9 mouse cellular contexts compared by ENCODE assay signal in the genomic region with DNA sequence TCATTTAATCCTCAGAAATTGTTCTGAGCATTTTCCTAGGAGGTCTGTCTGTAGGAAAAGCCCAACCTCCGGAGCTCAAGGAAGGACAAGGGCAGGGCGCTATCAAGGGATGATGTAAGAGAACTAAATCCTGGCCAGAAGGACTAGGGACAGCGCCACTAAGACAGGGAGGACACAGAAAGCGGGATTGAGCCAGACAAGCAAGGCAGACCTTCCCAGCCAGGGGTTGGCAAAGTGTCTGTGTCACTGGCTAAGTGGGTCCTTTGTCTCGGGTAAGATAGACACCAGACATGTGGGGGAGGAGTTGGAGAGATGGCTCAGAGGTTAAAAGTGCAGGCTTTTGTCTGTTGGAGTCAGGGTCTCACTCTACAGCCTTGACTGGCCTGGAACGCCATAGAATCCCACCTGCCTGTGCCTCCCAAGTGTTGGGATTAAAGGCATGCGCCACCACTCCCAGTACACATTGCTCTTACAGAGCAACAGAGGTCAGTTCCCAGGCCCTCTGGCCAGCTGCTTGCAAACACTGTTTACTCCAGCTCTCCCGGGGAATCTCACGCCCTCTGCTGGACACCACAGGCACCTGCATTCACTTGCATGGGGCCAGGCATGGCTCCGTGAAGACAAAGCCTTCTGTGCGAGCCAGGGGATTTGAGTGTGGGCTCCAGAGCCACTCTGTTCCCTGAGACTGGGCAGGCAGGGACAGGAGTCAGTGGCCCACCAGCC. TPM values are rescaled to one million over a fixed set of nuclear protein-coding genes. Genes with fewer than 3 reads are reported as not detected.
DNase-seq lines count a peak whose midpoint lies in the region; ATAC-seq and TF ChIP-seq lines count a peak whose summit lies in the region.
"Had no signal": no experiment of that assay in that cellular context is flagged by ENCODE, and none has a peak within 500 bp of the region (broad histone marks: within the 10 kb centered on the region; RNA-seq: fewer than 3 reads in every experiment).

No protein-coding gene starts in this region.

- H3K36me3 ChIP-seq in hindbrain, postnatal 0 days (ENCODE audit: insufficient read depth, low read length) = no peaks in the 10 kb centered on the region
- H3K36me3 ChIP-seq in hindbrain, embryonic 16.5 days (ENCODE audit: control insufficient read depth, insufficient read depth, low read length) = no peaks in the 10 kb centered on the region
- H3K36me3 ChIP-seq in C2C12 (ENCODE audit: control insufficient read depth, insufficient read depth) = no peaks in the 10 kb centered on the region
- H3K36me3 ChIP-seq in liver, embryonic 13.5 days = no peaks in the 10 kb centered on the region

- H3K27ac ChIP-seq in hindbrain, postnatal 0 days = no peak overlapping the region
- no peak overlapping the region; the same call in 1 of the 2 replicates for H3K27ac ChIP-seq in hindbrain, embryonic 16.5 days (ENCODE audit: low read depth, low read length)
- peak overlapping the region; percentile 92 for H3K27ac ChIP-seq in liver, embryonic 13.5 days

- H3K79me3 ChIP-seq in C2C12 (ENCODE audit: low read depth) = no peaks in the 10 kb centered on the region

- H3K4me1 ChIP-seq in hindbrain, postnatal 0 days (ENCODE audit: insufficient read depth, low read length) = peaks cover 9% of the 10 kb centered on the region; the same call in 1 of the 2 replicates
- H3K4me1 ChIP-seq in hindbrain, embryonic 16.5 days (ENCODE audit: control insufficient read depth, insufficient read depth, low read depth, low read length) = peaks cover 5% of the 10 kb centered on the region; the same call in 1 of the 2 replicates
- peaks cover 54% of the 10 kb centered on the region for H3K4me1 ChIP-seq in liver, embryonic 13.5 days (replicated peaks)

- 47% methylated on average over 11 of the region's 11 CpGs for WGBS in hindbrain, postnatal 0 days
- WGBS in hindbrain, embryonic 16.5 days = 56% methylated on average over 11 of the region's 11 CpGs
- 53% methylated on average over 11 of the region's 11 CpGs for WGBS in liver, embryonic 13.5 days (ENCODE audit: insufficient replicate concordance)

- peak; percentile 25; the same call in 1 of the 2 replicates for ATAC-seq in hindbrain, postnatal 0 days
- no peak for ATAC-seq in hindbrain, embryonic 16.5 days
- ATAC-seq in liver, embryonic 13.5 days (ENCODE audit: low read depth) = no peak

- peak; percentile 74 for TF ChIP-seq CTCF in hindbrain, postnatal 0 days (IDR thresholded peaks at IDR 0.05; ENCODE audit: low read depth)
- peak; percentile 72 for TF ChIP-seq CTCF in C2C12 (IDR thresholded peaks at IDR 0.05; ENCODE audit: control insufficient read depth, insufficient read depth, insufficient read length)

- DNase-seq in hindbrain, postnatal 0 days (ENCODE audit: low spot score) = peak; percentile 68
- DNase-seq in R1 (ENCODE audit: low read depth, low spot score) = peak; percentile 82
- DNase-seq in liver, embryonic 13.5 days = peak; percentile 53
- DNase-seq in ovary, postnatal 14 days (ENCODE audit: low spot score) = no peak
- DNase-seq in urinary bladder, postnatal 14 days (ENCODE audit: low spot score) = no peak
- DNase-seq in lung, adult 18-20 months = no peak

- H3K27me3 ChIP-seq in hindbrain, postnatal 0 days (ENCODE audit: insufficient read depth, low read length) = no peaks in the 10 kb centered on the region
- H3K27me3 ChIP-seq in hindbrain, embryonic 16.5 days (replicated peaks; ENCODE audit: control insufficient read depth, insufficient read depth, low read length) = no peaks in the 10 kb centered on the region
- no peaks in the 10 kb centered on the region for H3K27me3 ChIP-seq in C2C12 (ENCODE audit: control insufficient read depth, insufficient read depth, insufficient read length)
- H3K27me3 ChIP-seq in liver, embryonic 13.5 days = no peaks in the 10 kb centered on the region

- no peak overlapping the region for H3K4me2 ChIP-seq in hindbrain, postnatal 0 days (ENCODE audit: low read depth, low read length)
- H3K4me2 ChIP-seq in hindbrain, embryonic 16.5 days (ENCODE audit: low read length) = no peak overlapping the region
- peak overlapping the region; percentile 55 for H3K4me2 ChIP-seq in liver, embryonic 13.5 days

- no peaks in the 10 kb centered on the region for H3K79me2 ChIP-seq in C2C12 (ENCODE audit: control insufficient read depth, insufficient read depth)

- H3K9ac ChIP-seq in hindbrain, postnatal 0 days (replicated peaks; ENCODE audit: low read length) = no peak overlapping the region
- H3K9ac ChIP-seq in hindbrain, embryonic 16.5 days (ENCODE audit: low read depth, low read length) = no peak overlapping the region
- H3K9ac ChIP-seq in liver, embryonic 13.5 days = peak overlapping the region; percentile 63

- no peaks in the 10 kb centered on the region for H3K9me3 ChIP-seq in hindbrain, postnatal 0 days (ENCODE audit: low read length)
- no peaks in the 10 kb centered on the region for H3K9me3 ChIP-seq in hindbrain, embryonic 16.5 days (ENCODE audit: control insufficient read depth, low read length)
- no peaks in the 10 kb centered on the region for H3K9me3 ChIP-seq in liver, embryonic 13.5 days (replicated peaks)

- no peak overlapping the region for H3K4me3 ChIP-seq in hindbrain, postnatal 0 days (ENCODE audit: low read length)
- H3K4me3 ChIP-seq in hindbrain, embryonic 16.5 days (ENCODE audit: low read length) = no peak overlapping the region
- no peak overlapping the region for H3K4me3 ChIP-seq in C2C12 (ENCODE audit: insufficient read depth, poor library complexity, severe bottlenecking)
- no peak overlapping the region for H3K4me3 ChIP-seq in liver, embryonic 13.5 days (replicated peaks)

- H3ac ChIP-seq in C2C12 (ENCODE audit: control insufficient read depth, insufficient read length, low read depth) = no peak overlapping the region

TF ChIP-seq in C2C12, 6 proteins besides CTCF, POLR2A, EP300 and RAD21:
- TF ChIP-seq CEBPB (IDR thresholded peaks at IDR 0.05; ENCODE audit: low read depth) = no peak
- no peak for TF ChIP-seq MAX (IDR thresholded peaks at IDR 0.05)
- TF ChIP-seq USF1 (IDR thresholded peaks at IDR 0.05; ENCODE audit: low read depth) = no peak
- no peak for TF ChIP-seq MYOG (IDR thresholded peaks at IDR 0.05; ENCODE audit: control insufficient read depth, extremely low read depth, insufficient read length)
- TF ChIP-seq MYOD1 (IDR thresholded peaks at IDR 0.05; ENCODE audit: control insufficient read depth, insufficient read length, low read depth) = no peak
- TF ChIP-seq FOSL1 (IDR thresholded peaks at IDR 0.05; ENCODE audit: insufficient read depth, low read length, poor library complexity, severe bottlenecking) = no peak

RNA-seq across cellular contexts. Expression of a gene that starts 11.3 kb away (rescaled TPM):
- 38.0 and 38.6 TPM in 2 replicates for total RNA-seq in hindbrain, postnatal 0 days (2014; rRNA removed)
- polyA plus RNA-seq in hindbrain, postnatal 0 days (2015; fragmentation: Nextera tagmentation; extraction: Ambion mirVana) = 30.1 and 30.4 TPM in 2 replicates
- 29.3 and 33.7 TPM in 2 replicates for polyA plus RNA-seq in hindbrain, embryonic 16.5 days (2015; fragmentation: Nextera tagmentation; extraction: Ambion mirVana)
- 17.2 TPM for polyA plus RNA-seq in C2C12 (2012; fragmentation: generic; extraction: Trizol)
- polyA plus RNA-seq in liver, embryonic 13.5 days (2015; fragmentation: Nextera tagmentation; extraction: Ambion mirVana) = 5.7 and 6.5 TPM in 2 replicates

RNA-seq across cellular contexts. Expression of a gene that starts 11.4 kb away (rescaled TPM):
- 37.3 and 40.1 TPM in 2 replicates for total RNA-seq in hindbrain, postnatal 0 days (2014; rRNA removed)
- 30.8 and 31.9 TPM in 2 replicates for polyA plus RNA-seq in hindbrain, postnatal 0 days (2015; fragmentation: Nextera tagmentation; extraction: Ambion mirVana)
- polyA plus RNA-seq in hindbrain, embryonic 16.5 days (2015; fragmentation: Nextera tagmentation; extraction: Ambion mirVana) = 38.4 and 42.0 TPM in 2 replicates
- polyA plus RNA-seq in C2C12 (2012; fragmentation: generic; extraction: Trizol) = 50.2 TPM
- 22.9 and 26.0 TPM in 2 replicates for polyA plus RNA-seq in liver, embryonic 13.5 days (2015; fragmentation: Nextera tagmentation; extraction: Ambion mirVana)

RNA-seq across cellular contexts. Expression of a gene that starts 12.3 kb away (rescaled TPM):
- total RNA-seq in hindbrain, postnatal 0 days (2014; rRNA removed) = 0.63 and 1.9 TPM in 2 replicates
- polyA plus RNA-seq in hindbrain, postnatal 0 days (2015; fragmentation: Nextera tagmentation; extraction: Ambion mirVana) = 1.8 and 2.0 TPM in 2 replicates
- polyA plus RNA-seq in hindbrain, embryonic 16.5 days (2015; fragmentation: Nextera tagmentation; extraction: Ambion mirVana) = 2.0 and 2.4 TPM in 2 replicates
- polyA plus RNA-seq in C2C12 (2012; fragmentation: generic; extraction: Trizol) = 0.33 TPM
- 1.8 and 1.9 TPM in 2 replicates for polyA plus RNA-seq in liver, embryonic 13.5 days (2015; fragmentation: Nextera tagmentation; extraction: Ambion mirVana)
- total RNA-seq: heart, adult 18-20 months had no signal

RNA-seq across cellular contexts. Expression of a gene that starts 12.6 kb away (rescaled TPM):
- total RNA-seq in hindbrain, postnatal 0 days (2014; rRNA removed) = 24.5 and 30.7 TPM in 2 replicates
- 15.4 and 16.1 TPM in 2 replicates for polyA plus RNA-seq in hindbrain, postnatal 0 days (2015; fragmentation: Nextera tagmentation; extraction: Ambion mirVana)
- 15.1 and 17.4 TPM in 2 replicates for polyA plus RNA-seq in hindbrain, embryonic 16.5 days (2015; fragmentation: Nextera tagmentation; extraction: Ambion mirVana)
- polyA plus RNA-seq in C2C12 (2012; fragmentation: generic; extraction: Trizol) = 34.6 TPM
- polyA plus RNA-seq in liver, embryonic 13.5 days (2015; fragmentation: Nextera tagmentation; extraction: Ambion mirVana) = 21.4 and 22.7 TPM in 2 replicates

RNA-seq across cellular contexts. Expression of a gene that starts 32.9 kb away (rescaled TPM):
- 0.21 and 0.79 TPM in 2 replicates for total RNA-seq in hindbrain, postnatal 0 days (2014; rRNA removed)
- polyA plus RNA-seq in hindbrain, postnatal 0 days (2015; fragmentation: Nextera tagmentation; extraction: Ambion mirVana) = 0.26 and 0.86 TPM in 2 replicates
- polyA plus RNA-seq in hindbrain, embryonic 16.5 days (2015; fragmentation: Nextera tagmentation; extraction: Ambion mirVana) = 0.51 and 0.92 TPM in 2 replicates
- not detected for polyA plus RNA-seq in C2C12 (2012; fragmentation: generic; extraction: Trizol)
- polyA plus RNA-seq in liver, embryonic 13.5 days (2015; fragmentation: Nextera tagmentation; extraction: Ambion mirVana) = not detected in 2 replicates
- total RNA-seq: heart, adult 18-20 months had no signal

Comparison
In these comparisons a context has a peak if more than half of its experiments do, and no peak if none do; other contexts are left out.
1. DNase-seq: peak in hindbrain, postnatal 0 days (single experiment), R1 (single experiment) and liver, embryonic 13.5 days (single experiment); none in ovary, postnatal 14 days (single experiment), urinary bladder, postnatal 14 days (single experiment) and lung, adult 18-20 months (0 of 2).